ENCODE assay signal across 8 mouse cellular contexts in genomic region chr2:32625212-32625872, GRCm38 (mm10). TPM values are rescaled to one million over a fixed set of nuclear protein-coding genes. Genes with fewer than 3 reads are reported as not detected.
A peak's percentile ranks its signal among the peaks of the same experiment; 100 is the strongest.
DNase-seq lines count a peak whose midpoint lies in the region; ATAC-seq and TF ChIP-seq lines count a peak whose summit lies in the region.

No protein-coding gene starts in this region.

- 2% methylated on average over 13 of the region's 13 CpGs for WGBS in hindbrain, postnatal 0 days

- TF ChIP-seq CTCF in gastrocnemius, adult 2 months (IDR thresholded peaks at IDR 0.05), result peak; percentile 51
- TF ChIP-seq CTCF in hindbrain, postnatal 0 days (IDR thresholded peaks at IDR 0.05; ENCODE audit: low read depth), result peak; percentile 41; the same call in 1 of the 2 replicates

- peak overlapping the region; percentile 86 for H3K4me3 ChIP-seq in gastrocnemius, adult 2 months
- H3K4me3 ChIP-seq in hindbrain, postnatal 0 days (ENCODE audit: low read length), result peak overlapping the region; percentile 33

- peaks cover 35% of the 10 kb centered on the region for H3K4me1 ChIP-seq in hindbrain, postnatal 0 days (ENCODE audit: insufficient read depth, low read length)

- ATAC-seq in hindbrain, postnatal 0 days, result peak; percentile 63

- H3K4me2 ChIP-seq in hindbrain, postnatal 0 days (ENCODE audit: low read depth, low read length), result peak overlapping the region; percentile 58

- peak overlapping the region; percentile 97 for H3K27ac ChIP-seq in gastrocnemius, adult 2 months
- peak overlapping the region; percentile 88 for H3K27ac ChIP-seq in hindbrain, postnatal 0 days

- intact Hi-C loops in gastrocnemius, adult 2 months (cut with DNase I), result no loop called here

- peak overlapping the region; percentile 51 for H3K9ac ChIP-seq in hindbrain, postnatal 0 days (replicated peaks; ENCODE audit: low read length)

- no peaks in the 10 kb centered on the region for H3K9me3 ChIP-seq in hindbrain, postnatal 0 days (ENCODE audit: low read length)

- no peaks in the 10 kb centered on the region for H3K27me3 ChIP-seq in hindbrain, postnatal 0 days (ENCODE audit: insufficient read depth, low read length)

- peak; percentile 88 for DNase-seq in adrenal gland, adult 2 months
- DNase-seq in cerebellum, postnatal 36 days, result peak; percentile 88 to 91
- DNase-seq in gastrocnemius, adult 2 months, result peak; percentile 92
- DNase-seq in hindbrain, postnatal 0 days (ENCODE audit: low spot score), result peak; percentile 87
- peak; percentile 86 to 91 for DNase-seq in left cerebral cortex, adult 18-20 months (ENCODE audit: low spot score in 2 of 2)
- peak; percentile 73 for DNase-seq in lung, postnatal 14 days
- DNase-seq in right cerebral cortex, postnatal 25 days, result peak; percentile 93
- no peak for DNase-seq in spleen, adult 12 weeks (ENCODE audit: low spot score)

- H3K36me3 ChIP-seq in hindbrain, postnatal 0 days (ENCODE audit: insufficient read depth, low read length), result no peaks in the 10 kb centered on the region

RNA-seq across cellular contexts. Expression of gene Ak1, which starts 3.8 kb away (rescaled TPM):
- total RNA-seq in adrenal gland, adult 2 months (2021), result 10 to 100 TPM; 40.6 to 59.0 TPM
- polyA plus RNA-seq in adrenal gland, adult 2 months (2012; rRNA removed), result 66.6 and 67.7 TPM in 2 replicates
- total RNA-seq in gastrocnemius, adult 2 months (2021), result 1,000 to 10,000 TPM; 1,555 to 1,869 TPM
- 89.8 and 92.2 TPM in 2 replicates for total RNA-seq in hindbrain, postnatal 0 days (2014; rRNA removed)
- polyA plus RNA-seq in hindbrain, postnatal 0 days (2015; fragmentation: Nextera tagmentation; extraction: Ambion mirVana), result 103 and 106 TPM in 2 replicates
- 100 to 1,000 TPM; 151 to 160 TPM for total RNA-seq in left cerebral cortex, adult 18-20 months (2021)

RNA-seq across cellular contexts. Expression of gene Eng, which starts 21.1 kb away (rescaled TPM):
- total RNA-seq in adrenal gland, adult 2 months (2021), result 100 to 1,000 TPM; 100 to 128 TPM
- polyA plus RNA-seq in adrenal gland, adult 2 months (2012; rRNA removed), result 266 and 281 TPM in 2 replicates
- 10 to 100 TPM; 26.5 to 38.8 TPM for total RNA-seq in gastrocnemius, adult 2 months (2021)
- total RNA-seq in hindbrain, postnatal 0 days (2014; rRNA removed), result 23.7 and 24.1 TPM in 2 replicates
- 23.7 and 23.8 TPM in 2 replicates for polyA plus RNA-seq in hindbrain, postnatal 0 days (2015; fragmentation: Nextera tagmentation; extraction: Ambion mirVana)
- 10 to 100 TPM; 18.4 to 19.9 TPM for total RNA-seq in left cerebral cortex, adult 18-20 months (2021)

RNA-seq across cellular contexts. Expression of gene St6galnac6, which starts 25.8 kb away (rescaled TPM):
- total RNA-seq in adrenal gland, adult 2 months (2021), result 10 to 100 TPM; 55.2 to 55.6 TPM
- polyA plus RNA-seq in adrenal gland, adult 2 months (2012; rRNA removed), result 115 and 122 TPM in 2 replicates
- 10 to 100 TPM; 46.8 to 56.5 TPM for total RNA-seq in gastrocnemius, adult 2 months (2021)
- total RNA-seq in hindbrain, postnatal 0 days (2014; rRNA removed), result 87.0 and 114 TPM in 2 replicates
- polyA plus RNA-seq in hindbrain, postnatal 0 days (2015; fragmentation: Nextera tagmentation; extraction: Ambion mirVana), result 39.5 and 40.9 TPM in 2 replicates
- 100 to 1,000 TPM; 113 to 130 TPM for total RNA-seq in left cerebral cortex, adult 18-20 months (2021)

RNA-seq across cellular contexts. Expression of gene St6galnac4, which starts 38.4 kb away (rescaled TPM):
- 10 to 100 TPM in 1 of 2 experiments, 1 to 10 TPM in 1; 5.6 to 14.5 TPM for total RNA-seq in adrenal gland, adult 2 months (2021)
- 15.4 and 18.5 TPM in 2 replicates for polyA plus RNA-seq in adrenal gland, adult 2 months (2012; rRNA removed)
- 10 to 100 TPM in 1 of 2 experiments, 1 to 10 TPM in 1; 8.7 to 21.6 TPM for total RNA-seq in gastrocnemius, adult 2 months (2021)
- 66.9 and 75.7 TPM in 2 replicates for total RNA-seq in hindbrain, postnatal 0 days (2014; rRNA removed)
- 45.6 and 47.5 TPM in 2 replicates for polyA plus RNA-seq in hindbrain, postnatal 0 days (2015; fragmentation: Nextera tagmentation; extraction: Ambion mirVana)
- total RNA-seq in left cerebral cortex, adult 18-20 months (2021), result 10 to 100 TPM; 40.6 TPM

RNA-seq across cellular contexts. Expression of gene 9430097D07Rik, which starts 49.9 kb away (rescaled TPM):
- not detected for total RNA-seq in adrenal gland, adult 2 months (2021)
- polyA plus RNA-seq in adrenal gland, adult 2 months (2012; rRNA removed), result not detected in 2 replicates
- total RNA-seq in gastrocnemius, adult 2 months (2021), result not detected
- 0.21 and 0.83 TPM in 2 replicates for total RNA-seq in hindbrain, postnatal 0 days (2014; rRNA removed)
- 0.73 and 0.76 TPM in 2 replicates for polyA plus RNA-seq in hindbrain, postnatal 0 days (2015; fragmentation: Nextera tagmentation; extraction: Ambion mirVana)
- total RNA-seq in left cerebral cortex, adult 18-20 months (2021), result under 1 TPM; 0.79 to 0.82 TPM

Comparison
In these comparisons a context has a peak if more than half of its experiments do, and no peak if none do; other contexts are left out.
1. RNA of gene Ak1, which starts 3.8 kb away (total RNA-seq): 1,555 to 1,869 TPM in gastrocnemius, adult 2 months; 151 to 160 TPM in left cerebral cortex, adult 18-20 months, 89.8 to 92.2 TPM in hindbrain, postnatal 0 days and 40.6 to 59.0 TPM in adrenal gland, adult 2 months; every median in the first group is over 4 times any median in the second.